Mouse (Mus musculus) adrenal gland, adult 2 months (tissue): ENCODE data around the gene Shcbp1l. TPM values are rescaled to one million over a fixed set of nuclear protein-coding genes. Genes with fewer than 3 reads are reported as not detected.
"Not testable (repeated sequence)": the region's sequence is repeated elsewhere in the genome, so short reads cannot be mapped to it uniquely, and the experiment has no call there.

Source experiments
- DNase-seq: peaks from one replicate; pipeline ENCODE4 v3.0.0; 2021
- long read RNA-seq: library from polyadenylated mRNA; stranded (forward); transcript quantifications from one replicate; pipeline ENCODE4 v2.0.0, GENCODE M21; 2021
- polyA plus RNA-seq: library from polyadenylated mRNA; depleted of rRNA; stranded (reverse); fragments of >200 nt; gene quantifications from 2 replicates; pipeline ENCODE4 v1.2.3, GENCODE M21; 2012; rRNA removed
- total RNA-seq, 2 experiments: library from RNA; stranded (reverse); gene quantifications; 2 replicates each; pipeline ENCODE4 v1.2.3; 2021

Gene Shcbp1l
- under 1 TPM; 0.14 to 0.45 TPM for total RNA-seq
- polyA plus RNA-seq = 0.13 and 0.27 TPM in 2 replicates
- long read RNA-seq = 0 reads

DNA sequence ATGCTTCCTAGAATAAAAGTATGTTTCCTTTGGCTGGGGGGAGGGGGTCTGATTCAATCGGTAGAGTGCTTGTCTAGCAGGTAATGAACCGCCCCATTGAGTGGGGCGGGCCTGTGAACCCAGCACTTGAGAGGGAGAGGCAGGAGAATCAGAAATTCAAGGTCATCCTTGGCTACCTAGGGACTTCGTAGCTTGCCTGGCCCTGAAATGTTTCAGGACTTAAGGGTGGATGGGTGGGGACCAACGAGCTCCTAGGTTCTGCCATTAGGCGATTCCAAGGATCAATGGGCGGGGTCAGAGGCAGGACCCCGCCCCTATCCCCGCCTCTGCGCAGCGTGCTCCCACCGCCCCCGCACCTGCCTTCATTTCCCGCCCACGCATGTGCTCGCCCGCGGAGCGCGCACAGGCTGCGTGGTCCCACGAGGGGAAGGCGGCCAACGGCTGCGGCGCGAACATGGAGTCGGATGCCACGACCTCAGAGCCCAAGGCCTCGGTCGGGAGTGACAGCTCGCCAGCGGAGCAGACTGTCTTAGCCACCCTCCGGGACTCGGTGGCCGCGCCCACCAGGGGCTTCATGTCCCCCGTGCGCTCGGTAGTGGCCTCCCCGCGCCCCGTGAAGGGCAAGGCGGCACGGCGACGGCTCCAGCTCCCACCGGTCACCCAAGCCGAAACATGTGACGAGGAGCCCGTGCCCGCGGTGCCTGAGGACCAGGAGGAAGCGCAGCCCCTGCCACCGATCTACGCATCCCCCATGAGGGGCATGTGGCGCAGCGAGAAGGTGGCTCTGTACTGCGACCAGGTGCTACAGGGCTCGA is at the start of gene Shcbp1l:
TSS of gene Shcbp1l (plus strand) at position 393 of the 815 bp plus-strand sequence.
- peak; percentile 74 for DNase-seq

DNA sequence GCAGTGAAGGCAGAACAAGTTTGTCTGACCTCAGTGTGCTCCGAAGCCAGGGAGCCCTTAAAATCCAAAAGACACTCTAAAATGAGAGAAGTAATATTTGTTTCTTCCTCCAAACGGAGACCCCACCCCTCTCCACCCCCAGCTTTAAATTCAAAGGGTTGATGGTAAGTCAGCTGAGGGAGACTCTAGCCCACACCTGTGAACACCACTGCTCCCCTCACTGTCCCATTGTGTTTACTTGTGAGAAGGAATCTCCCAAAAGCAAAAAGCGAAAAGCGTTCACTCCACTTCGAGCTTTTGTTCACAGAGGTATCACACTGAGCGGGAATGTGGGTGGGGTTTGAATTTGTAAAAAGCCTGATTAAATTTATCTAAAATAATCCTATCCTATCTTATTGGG is 48.5 kb upstream of the Shcbp1l start:
- no peak for DNase-seq

DNA sequence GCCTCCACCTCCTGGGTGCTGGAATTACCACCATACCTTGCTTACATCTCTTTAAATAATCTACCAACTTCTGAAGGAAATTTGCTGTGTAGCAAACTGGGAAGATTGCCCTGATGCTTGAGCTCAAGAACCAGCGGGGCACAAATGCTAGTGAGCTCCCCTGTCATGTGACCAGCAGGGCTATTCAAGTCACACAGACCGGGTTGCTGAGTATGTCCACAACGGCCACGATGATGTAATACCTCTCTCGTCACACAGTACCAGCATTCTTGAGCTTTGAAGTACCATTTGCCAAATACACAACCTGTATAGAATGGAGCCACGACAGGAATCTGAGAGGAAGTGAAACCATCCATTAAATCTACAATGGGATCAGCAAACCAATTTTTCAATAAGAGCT is 46.4 kb upstream of the Shcbp1l start:
- no peak for DNase-seq

DNA sequence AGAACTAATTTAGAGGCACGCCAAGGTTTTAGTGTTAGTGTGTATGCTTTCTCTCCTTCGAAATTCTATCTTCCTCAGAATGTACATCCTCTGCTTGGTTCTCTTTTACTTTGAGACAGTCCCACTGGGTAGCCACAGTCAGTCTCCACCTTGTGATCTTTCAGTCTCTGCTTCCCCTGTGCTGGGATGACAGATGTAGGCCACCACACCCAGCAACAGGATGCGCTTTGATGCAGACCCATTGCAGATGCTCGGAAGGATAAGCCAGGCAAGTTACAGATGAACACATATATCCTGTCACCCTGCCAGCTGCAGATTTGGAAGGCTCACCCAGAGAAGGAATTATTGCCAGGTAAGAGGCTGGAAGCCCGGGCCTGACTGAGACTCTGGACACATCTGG is 45.1 kb upstream of the Shcbp1l start:
- DNase-seq = no peak

DNA sequence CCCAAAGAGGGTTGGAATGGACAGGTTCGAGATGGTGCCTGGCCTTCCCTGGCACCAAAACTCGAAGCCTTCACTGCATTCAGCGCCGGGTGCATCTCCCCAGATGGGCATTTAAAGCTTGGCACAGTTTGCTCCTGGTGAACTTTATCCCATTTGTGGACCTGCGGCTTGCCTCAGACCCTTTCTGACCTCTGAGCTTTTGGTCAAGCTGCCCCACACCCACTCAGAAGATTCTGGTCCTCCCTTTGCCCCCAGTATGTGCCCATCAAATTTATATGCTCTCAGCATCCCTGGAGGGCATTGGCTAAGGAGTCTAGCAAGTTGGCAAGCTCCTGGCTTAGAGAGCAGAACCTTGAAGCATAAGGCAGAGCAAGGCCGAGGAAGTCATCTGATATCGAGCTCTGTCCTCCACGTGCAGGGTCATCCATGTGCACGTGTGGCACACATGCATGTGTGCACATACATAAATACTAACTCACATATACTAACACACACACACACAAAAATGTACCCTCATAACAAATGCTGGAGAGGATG is 44.1 kb upstream of the Shcbp1l start:
- DNase-seq = peak; percentile 20

DNA sequence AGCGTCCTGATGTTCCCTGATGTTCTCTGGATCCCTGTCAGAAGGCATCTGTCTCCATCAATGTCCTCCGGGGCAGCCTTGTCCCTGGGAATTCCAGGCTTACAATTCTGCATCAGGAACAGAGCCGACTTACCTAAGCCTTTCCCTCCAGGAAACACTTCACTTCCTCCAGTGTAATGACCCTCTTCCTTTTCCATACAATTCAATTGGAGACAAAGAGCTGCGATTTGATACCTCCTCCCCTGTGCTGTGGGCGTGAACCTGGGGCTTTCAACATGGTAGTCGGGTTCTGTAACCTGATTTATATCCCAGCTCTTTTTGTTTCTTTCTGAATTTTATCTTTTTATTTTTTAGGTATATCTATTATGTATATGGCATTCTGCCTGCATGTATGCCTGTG is 39.9 kb upstream of the Shcbp1l start:
- peak; percentile 39 for DNase-seq

DNA sequence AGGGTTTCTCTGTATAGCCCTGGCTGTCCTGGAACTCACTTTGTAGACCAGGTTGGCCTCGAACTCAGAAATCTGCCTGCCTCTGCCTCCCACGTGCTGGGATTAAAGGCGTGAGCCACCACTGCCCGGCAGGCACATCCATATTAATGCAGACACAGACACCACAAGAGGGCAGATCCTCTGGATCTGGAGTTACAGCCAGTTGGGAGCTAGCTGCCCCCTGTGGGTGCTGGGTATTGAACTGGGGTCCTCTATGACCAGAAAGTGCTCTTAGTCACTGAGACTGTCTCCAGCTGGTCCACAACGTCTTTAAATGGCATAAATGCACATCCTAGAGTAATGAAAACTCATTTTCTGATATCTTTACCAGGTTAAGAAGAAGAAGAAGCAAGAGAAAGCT is 39.3 kb upstream of the Shcbp1l start:
- DNase-seq = not testable (repeated sequence)

DNA sequence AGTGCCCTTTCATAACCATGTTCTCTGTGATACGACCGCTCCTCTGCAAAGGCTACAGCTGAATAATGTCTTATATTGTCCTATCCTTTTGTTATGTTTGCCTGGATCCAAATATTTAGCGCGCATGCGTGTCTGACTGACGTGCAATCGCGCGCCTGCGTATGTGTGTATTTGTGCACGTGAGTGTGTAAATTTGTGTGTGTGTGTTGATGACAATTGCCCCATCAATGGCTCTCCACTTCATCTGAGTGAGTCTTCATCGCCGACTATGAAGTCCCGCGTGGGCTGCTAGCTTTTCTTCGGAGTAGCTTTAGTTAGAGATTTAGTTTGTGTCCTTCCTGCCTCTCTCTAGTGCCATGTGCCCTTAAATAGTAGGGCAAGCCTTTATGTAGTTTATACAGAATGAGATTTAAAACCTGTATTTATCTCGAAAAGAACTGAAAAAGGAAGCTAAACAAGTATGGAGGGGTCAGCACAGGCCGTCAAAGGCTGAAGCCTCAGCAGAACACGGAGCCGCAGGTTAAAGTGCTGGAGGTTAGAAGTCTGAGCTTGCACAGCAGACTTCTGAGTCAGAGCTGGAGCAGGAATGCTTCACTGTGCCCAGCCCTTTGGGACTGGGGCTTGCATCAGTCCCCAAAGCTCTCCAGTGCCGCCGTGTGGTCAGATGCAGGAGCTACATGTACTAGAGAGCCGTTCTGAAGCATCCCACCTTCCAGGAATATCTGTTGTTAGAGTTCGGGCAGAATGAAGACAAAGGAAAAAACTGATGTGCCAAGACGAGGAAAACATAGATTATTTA is 38.5 kb upstream of the Shcbp1l start:
- peak; percentile 84 for DNase-seq

DNA sequence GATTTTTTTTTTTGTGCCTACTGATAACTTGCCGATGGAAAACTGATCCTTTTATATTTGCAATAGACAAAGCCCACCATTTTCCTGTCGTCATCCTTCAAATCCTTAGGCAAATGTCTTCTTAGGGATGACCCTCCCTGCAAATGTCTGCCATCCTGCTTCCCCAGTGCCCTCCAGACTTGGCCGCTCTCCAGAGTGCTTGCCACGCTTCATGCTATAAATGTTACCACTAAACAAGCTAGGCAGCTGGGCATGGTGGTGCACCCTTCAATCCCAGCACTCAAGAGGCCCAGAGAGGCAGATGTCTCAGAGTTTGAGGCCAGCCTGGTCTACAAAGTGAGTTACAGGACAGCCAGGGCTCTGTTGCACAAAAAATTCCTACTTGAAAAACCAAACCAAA is 29.3 kb upstream of the Shcbp1l start:
- DNase-seq = not testable (repeated sequence)

DNA sequence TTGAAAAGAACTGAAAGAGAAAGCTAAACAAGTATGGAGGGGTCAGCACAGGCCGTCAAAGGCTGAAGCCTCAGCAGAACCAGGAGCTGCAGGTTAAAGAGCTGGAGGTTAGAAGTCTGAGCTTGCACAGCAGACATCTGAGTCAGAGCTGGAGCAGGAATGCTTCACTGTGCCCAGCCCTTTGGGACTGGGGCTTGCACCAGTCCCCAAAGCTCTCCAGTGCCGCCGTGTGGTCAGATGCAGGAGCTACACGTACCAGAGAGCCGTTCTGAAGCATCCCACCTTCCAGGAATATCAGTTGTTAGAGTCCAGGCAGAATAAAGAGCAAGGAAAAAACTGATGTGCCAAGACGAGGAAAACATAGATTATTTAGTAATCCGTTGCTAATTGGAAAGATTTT is 23.2 kb upstream of the Shcbp1l start:
- peak; percentile 71 for DNase-seq

DNA sequence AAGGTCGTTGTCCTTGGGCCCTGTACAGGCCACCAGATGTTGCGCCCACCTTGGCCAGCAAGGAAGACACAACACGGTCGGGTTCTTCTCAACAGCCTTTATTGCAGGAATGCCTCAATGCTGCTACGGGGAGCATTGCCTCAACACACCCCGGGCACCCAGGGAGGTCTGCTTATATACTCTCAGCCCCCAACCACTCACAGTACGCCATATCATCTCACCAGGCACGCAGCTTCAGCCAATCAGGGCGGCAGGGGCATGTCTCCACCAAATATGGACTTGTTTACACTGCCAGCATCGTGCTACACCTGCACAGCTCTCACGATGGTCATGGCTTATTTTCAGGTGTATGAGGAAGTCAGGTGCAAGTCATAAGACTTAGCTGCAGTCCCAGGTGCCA is 17.3 kb upstream of the Shcbp1l start:
- DNase-seq = not testable (repeated sequence)

DNA sequence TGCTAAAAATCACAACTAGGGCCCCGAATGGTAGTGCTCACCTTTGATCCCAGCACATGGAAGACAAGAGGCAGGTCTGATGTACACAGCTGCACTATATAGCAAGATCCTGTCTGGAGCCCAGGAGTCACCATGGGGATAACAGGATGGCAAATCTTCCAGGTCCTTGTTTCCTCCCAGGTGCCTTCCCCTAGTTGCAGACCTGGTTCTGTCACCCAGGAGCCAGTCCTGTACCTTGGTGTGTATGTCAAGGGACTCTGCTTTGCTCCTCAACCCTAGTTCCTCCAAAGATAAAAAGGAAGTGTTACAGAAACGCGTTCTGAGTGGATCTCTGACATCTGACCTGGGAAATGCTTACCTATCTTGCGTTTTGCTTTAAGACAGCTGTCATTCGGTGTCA is 16.7 kb upstream of the Shcbp1l start:
- not testable (repeated sequence) for DNase-seq

DNA sequence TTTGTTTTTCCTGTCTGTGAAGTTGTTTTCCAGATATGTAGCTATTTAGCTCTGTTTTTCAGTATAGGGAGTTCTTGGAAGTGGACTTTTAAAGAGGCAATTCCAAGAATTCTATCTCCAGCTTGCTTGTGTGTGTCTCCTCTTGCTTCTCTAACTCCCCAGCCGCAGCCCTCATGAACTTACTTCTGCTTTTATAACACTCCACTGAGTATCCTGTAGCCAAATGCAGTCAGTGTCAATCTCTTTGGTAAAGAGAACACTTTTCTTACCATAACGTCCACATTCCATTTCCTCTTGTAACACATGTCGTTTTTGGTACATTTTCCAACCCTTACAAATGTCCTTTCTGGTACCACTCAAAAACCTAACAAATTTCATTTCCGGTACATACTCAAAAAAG is 14.0 kb upstream of the Shcbp1l start:
- DNase-seq = not testable (repeated sequence)

DNA sequence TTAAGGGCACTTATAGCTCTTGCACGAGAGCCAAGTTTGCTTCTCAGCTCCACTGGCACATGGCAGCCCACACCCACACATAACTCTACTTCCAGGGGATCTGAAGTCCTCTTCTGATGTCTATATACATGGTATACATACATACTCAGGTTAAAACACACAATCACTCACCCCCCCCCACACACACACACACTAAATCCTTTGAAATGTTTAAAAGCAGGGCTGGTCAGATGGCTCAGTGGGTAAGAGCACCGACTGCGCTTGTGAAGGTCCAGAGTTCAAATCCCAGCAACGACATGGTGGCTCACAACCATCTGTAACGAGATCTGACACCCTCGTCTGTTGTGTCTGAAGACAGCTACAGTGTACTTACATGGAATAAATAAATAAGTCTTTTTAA is 13.2 kb upstream of the Shcbp1l start:
- DNase-seq = no peak

DNA sequence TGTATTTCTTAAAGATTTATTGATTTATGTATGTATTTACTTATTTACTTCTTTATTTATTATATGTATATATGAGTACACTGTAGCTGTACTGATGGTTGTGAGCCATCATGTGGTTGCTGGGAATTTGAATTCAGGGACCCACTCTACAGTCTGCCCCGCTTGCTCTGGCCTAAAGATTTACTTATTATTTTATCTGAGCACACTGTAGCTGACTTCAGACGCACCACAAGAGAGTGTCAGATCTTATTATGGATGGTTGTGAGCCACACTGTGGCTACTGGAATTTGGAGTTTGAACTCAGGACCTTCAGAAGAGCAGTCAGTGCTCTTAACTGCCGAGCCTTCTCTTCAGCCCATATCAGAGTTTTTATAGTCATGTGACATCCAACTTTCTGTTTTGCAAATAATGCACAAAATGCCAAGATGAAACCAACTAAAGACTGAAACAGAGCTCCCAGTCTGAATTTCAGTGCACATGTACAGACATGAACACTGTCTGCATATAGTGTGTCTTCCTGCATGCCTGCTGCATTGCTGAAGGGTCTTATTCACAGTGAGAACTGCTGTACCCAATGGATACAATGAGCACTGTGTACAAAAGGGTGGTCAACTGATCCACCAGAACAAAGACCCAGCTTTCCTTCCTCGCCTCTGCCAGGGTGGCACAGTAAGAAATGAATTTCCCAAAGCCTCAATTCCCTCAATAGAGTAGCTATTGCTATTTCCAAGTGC is 12.1 kb upstream of the Shcbp1l start:
- DNase-seq = not testable (repeated sequence)

DNA sequence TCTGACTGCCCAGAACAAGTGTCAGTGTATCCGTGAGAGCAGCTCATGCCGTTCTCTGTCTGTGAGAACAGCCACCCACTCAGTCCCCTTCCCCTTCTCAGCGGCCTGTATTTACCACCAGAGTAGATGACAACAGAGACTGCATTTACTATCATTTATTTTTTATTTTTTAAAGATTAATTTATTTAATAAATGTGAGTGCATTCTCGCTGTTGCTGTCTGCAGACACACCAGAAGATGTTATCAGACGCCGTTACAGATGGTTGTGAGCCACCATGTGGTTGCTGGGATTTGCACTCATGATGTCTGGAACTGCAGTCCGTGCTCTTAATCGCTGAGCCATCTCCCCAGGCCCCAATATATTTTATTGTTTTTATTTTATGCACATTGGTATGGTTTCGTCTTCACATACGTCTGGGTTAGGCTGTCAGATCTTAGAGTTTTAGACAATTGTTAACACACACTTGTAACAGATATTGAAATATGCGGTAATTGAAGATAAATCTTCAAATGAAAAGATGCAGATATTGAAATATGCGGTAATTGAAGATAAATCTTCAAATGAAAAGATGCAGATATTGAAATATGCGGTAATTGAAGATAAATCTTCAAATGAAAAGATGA is 11.5 kb upstream of the Shcbp1l start:
- not testable (repeated sequence) for DNase-seq

DNA sequence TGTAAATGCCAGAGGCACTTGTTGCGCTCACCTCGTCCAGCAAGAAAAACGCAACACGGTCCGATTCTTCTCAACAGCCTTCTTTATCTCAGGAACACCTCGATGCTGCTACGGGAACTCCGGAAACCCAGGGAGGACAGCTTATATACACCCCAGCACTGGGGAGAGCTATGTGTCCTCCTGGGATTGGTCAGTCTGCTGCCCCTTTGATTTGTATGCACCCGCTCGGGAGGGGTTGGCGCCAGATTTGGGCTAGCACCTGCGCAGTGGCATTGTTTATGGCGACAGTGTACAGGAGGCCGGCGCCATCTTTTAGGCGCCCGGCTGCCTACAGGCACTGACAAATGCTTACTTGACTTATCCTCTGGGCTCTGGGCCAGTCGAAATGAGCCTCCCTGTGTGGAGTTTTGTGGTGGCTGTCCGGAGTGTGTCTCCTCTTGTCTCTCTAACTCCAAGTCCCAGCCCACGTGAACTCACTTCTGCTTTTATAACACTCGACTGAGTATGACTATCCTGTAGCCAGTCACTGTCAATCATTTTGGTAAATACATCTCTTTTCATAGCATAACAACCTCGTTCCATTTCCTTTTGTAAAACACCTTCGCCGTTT is 10.7 kb upstream of the Shcbp1l start:
- peak; percentile 64 for DNase-seq

DNA sequence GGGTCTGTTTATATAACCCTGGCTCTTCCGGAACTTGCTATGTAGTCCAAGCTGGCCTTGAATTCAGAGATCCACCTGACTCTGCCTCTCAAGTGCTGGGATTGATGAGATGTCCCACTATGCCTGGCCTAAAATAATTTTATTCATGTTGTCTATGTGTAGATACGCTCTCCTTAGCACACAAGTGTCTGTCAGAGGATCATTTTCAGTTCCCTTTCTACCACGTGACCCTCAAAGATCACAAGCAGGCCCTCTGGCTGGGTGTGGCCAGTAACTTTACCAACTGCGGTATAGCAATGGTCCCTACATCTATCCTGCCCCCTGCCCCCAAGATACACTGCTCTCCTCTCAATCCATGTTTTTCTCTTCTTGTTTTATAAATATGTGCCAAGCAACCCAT is 10.0 kb upstream of the Shcbp1l start:
- peak; percentile 21 for DNase-seq

DNA sequence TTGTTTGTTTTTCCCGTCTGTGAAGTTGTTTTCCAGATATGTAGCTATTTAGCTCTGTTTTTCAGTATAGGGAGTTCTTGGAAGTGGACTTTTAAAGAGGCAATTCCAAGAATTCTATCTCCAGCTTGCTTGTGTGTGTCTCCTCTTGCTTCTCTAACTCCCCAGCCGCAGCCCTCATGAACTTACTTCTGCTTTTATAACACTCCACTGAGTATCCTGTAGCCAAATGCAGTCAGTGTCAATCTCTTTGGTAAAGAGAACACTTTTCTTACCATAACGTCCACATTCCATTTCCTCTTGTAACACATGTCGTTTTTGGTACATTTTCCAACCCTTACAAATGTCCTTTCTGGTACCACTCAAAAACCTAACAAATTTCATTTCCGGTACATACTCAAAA is 9.2 kb upstream of the Shcbp1l start:
- not testable (repeated sequence) for DNase-seq

DNA sequence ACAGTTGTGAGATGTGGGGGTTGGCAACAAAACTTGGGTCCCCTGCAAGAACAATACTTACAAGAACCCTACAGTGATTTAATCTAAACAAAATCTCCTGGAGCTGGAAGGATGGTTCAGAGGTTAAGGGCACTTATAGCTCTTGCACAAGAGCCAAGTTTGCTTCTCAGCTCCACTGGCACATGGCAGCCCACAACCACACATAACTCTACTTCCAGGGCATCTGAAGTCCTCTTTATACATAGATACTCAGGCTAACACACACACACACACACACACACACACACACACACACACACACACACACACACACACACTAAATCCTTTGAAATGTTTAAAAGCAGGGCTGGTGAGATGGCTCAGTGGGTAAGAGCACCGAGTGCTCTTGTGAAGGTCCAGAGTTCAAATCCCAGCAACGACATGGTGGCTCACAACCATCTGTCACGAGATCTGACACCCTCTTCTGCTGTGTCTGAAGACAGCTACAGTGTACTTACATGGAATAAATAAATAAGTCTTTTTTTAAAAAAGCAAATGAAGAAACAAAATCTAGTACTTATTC is 8.6 kb upstream of the Shcbp1l start:
- not testable (repeated sequence) for DNase-seq

DNA sequence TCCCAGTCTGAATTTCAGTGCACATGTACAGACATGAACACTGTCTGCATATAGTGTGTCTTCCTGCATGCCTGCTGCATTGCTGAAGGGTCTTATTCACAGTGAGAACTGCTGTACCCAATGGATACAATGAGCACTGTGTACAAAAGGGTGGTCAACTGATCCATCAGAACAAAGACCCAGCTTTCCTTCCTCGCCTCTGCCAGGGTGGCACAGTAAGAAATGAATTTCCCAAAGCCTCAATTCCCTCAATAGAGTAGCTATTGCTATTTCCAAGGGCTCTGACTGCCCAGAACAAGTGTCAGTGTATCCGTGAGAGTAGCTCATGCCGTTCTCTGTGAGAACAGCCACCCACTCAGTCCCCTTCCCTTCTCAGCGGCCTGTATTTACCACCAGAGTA is 7.2 kb upstream of the Shcbp1l start:
- DNase-seq = not testable (repeated sequence)
